Mouse (Mus musculus) lung, postnatal 0 days (tissue): ENCODE measurements around the gene Slc22a23. TPM values are rescaled to one million over a fixed set of nuclear protein-coding genes. Genes with fewer than 3 reads are reported as not detected.

ENCODE experiments used
- ATAC-seq: fragments of 200-750 bp; cut with Nextera tagmentation; 2 replicates; pipeline ENCODE4 v1.8.0; 2017; ENCODE audit warnings: moderate library complexity
- DNase-seq: peaks from one replicate; pipeline ENCODE4 v3.0.0-alpha.2; 2016; ENCODE audit warnings: low spot score
- H3K27ac ChIP-seq: fragments of 300-500 bp; sonication (generic); 2 replicates; pipeline ENCODE4 v1.5.1; 2014; ENCODE audit warnings: antibody characterized with exemption, mild to moderate bottlenecking, low read length, mixed read lengths
- H3K27me3 ChIP-seq: fragments of 300-500 bp; sonication (generic); replicated peaks from 2 replicates; pipeline ENCODE4 v1.6.1; 2014; ENCODE audit warnings: low read length, mixed read lengths; ENCODE audit not compliant: insufficient read depth
- H3K36me3 ChIP-seq: fragments of 300-500 bp; sonication (generic); 2 replicates; pipeline ENCODE4 v1.6.1; 2014; ENCODE audit warnings: low read length, mixed read lengths; ENCODE audit not compliant: insufficient read depth
- H3K4me1 ChIP-seq: fragments of 300-500 bp; sonication (generic); 2 replicates; pipeline ENCODE4 v1.6.1; 2014; ENCODE audit warnings: antibody characterized with exemption, low read depth, low read length, mixed read lengths; ENCODE audit not compliant: insufficient read depth
- H3K4me2 ChIP-seq: fragments of 300-500 bp; sonication (generic); replicated peaks from 2 replicates; pipeline ENCODE4 v1.6.1; 2014; ENCODE audit warnings: low read depth, mild to moderate bottlenecking, low read length, moderate library complexity, mixed read lengths
- H3K4me3 ChIP-seq: fragments of 300-500 bp; sonication (generic); 2 replicates; pipeline ENCODE4 v1.5.1; 2014; ENCODE audit warnings: low read depth, low read length
- H3K9ac ChIP-seq: fragments of 300-500 bp; sonication (generic); replicated peaks from 2 replicates; pipeline ENCODE4 v1.6.1; 2014; ENCODE audit warnings: low read depth, mild to moderate bottlenecking
- H3K9me3 ChIP-seq: fragments of 300-500 bp; sonication (generic); 2 replicates; pipeline ENCODE4 v1.6.1; 2016; ENCODE audit warnings: low read length, mixed read lengths
- CTCF ChIP-seq: IDR thresholded peaks from 2 replicates; pipeline ENCODE4 v1.5.1; 2016; ENCODE audit warnings: antibody characterized with exemption, mild to moderate bottlenecking
- EP300 ChIP-seq: IDR thresholded peaks from 2 replicates; pipeline ENCODE4 v1.6.1; 2016; ENCODE audit warnings: antibody characterized with exemption, mild to moderate bottlenecking, control low read depth
- WGBS: fragments of 180-500 bp; shearing (Covaris S2); extraction: QIAGEN DNeasy Blood & Tissue Kit; methylation state at CpG from one replicate; pipeline ENCODE4 v1.1.7; 2014; 5-methylcytosine and 5-hydroxymethylcytosine counted together
- polyA plus RNA-seq: library from polyadenylated mRNA; unstranded; fragments of >200 nt; fragmentation: Nextera tagmentation; extraction: Ambion mirVana; gene quantifications from 2 replicates; pipeline ENCODE4 v1.2.1, GENCODE M21; 2015

The Slc22a23 gene
- polyA plus RNA-seq, 1 experiment from 2014 or later, result 8.1 TPM

DNA sequence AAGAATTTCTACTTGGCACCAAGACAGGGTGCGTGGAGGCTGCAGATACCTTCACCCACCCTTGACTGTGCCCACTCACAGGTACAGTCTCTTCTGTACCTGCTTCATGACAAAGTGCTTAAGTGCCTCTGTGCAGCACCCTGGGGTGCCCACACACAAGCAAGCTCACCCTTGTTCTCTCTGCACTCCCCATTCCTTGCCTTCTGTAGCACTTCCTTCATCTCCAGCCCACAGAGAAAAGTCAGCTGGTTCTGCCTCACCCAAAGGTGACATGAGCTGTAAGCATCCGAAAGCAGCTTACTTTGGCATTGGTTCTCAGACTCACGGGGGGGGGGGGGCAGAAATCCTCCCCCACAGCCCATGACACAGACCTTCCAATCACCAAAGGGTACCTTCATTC is 130.1 kb downstream of the Slc22a23 start:
- DNase-seq (no peak), ATAC-seq (no peak)
- TF ChIP-seq CTCF (no peak), EP300 (no peak)
- 59% methylated on average over 3 of the region's 3 CpGs for WGBS
- Histone ChIP-seq H3K4me1 (no peaks in the 10 kb centered on the region; the same call in 1 of the 2 replicates), H3K27me3 (no peaks in the 10 kb centered on the region), H3K9ac (no peak overlapping the region), H3K36me3 (no peaks in the 10 kb centered on the region), H3K9me3 (no peaks in the 10 kb centered on the region), H3K27ac (no peak overlapping the region), H3K4me2 (no peak overlapping the region), H3K4me3 (no peak overlapping the region)

DNA sequence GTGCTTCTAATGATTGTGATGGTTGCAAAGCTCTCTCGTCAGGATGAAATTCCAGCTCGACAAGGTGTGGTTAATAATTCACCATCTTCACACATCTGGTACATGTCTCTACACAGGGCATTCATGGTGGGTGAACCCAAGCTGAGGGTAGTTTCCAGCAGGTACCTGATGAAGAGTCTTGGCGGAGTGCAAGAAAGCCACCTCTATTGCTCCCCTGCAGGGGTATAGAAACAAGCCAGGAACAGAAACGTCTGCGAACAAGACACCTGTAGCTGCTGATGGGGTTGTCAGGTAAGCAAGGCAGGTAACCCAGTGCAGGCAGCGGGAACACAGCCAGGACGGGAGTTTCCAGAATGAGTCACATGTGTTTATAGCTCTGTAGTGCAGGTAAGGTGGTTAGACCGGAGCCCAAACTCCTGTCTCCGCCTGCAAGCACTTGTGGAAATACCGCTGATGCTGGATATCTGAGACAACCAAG is 132.2 kb downstream of the Slc22a23 start:
- Histone ChIP-seq H3K4me1 (no peaks in the 10 kb centered on the region; the same call in 1 of the 2 replicates), H3K27ac (peak overlapping the region; percentile 9; the same call in 1 of the 2 replicates), H3K9me3 (no peaks in the 10 kb centered on the region), H3K4me3 (no peak overlapping the region), H3K9ac (no peak overlapping the region), H3K36me3 (no peaks in the 10 kb centered on the region), H3K4me2 (no peak overlapping the region), H3K27me3 (no peaks in the 10 kb centered on the region)
- DNase-seq (peak; percentile 93), ATAC-seq (peak; percentile 92)
- TF ChIP-seq CTCF, result no peak
- WGBS, result 46% methylated on average over 10 of the region's 10 CpGs

DNA sequence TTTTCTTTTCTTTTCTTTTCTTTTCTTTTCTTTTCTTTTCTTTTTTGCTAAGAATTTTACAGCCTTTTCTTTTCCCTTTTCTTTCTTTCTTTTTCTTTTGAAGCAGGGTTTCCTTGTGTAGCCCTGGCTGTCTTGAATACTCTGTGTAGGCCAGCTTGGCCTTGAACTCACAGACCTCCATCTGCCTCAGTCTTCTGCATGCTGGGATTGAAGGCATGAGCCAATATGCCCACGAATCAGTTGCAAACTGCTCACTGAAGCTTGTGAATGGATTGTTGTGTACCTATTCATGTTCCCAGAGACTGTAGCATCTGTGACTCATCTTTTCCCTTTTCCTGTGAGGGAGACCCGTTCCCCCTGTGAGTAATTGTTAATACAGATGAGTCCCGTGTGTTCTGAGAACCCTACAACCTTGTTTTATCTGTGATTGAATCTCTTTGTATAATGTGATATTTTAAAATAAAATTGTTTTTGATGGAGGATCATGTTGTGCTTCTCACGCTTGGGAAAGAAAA is 133.7 kb downstream of the Slc22a23 start:
- no peaks in the 10 kb centered on the region; the same call in 1 of the 2 replicates for H3K4me1 ChIP-seq
- no peaks in the 10 kb centered on the region for H3K27me3 ChIP-seq
- no peaks in the 10 kb centered on the region for H3K9me3 ChIP-seq
- H3K36me3 ChIP-seq, result no peaks in the 10 kb centered on the region
- no peak overlapping the region for H3K4me2 ChIP-seq
- WGBS, result 48% methylated on average over 4 of the region's 4 CpGs
- H3K4me3 ChIP-seq, result no peak overlapping the region
- DNase-seq (no peak), ATAC-seq (no peak)
- TF ChIP-seq EP300, result no peak
- TF ChIP-seq CTCF, result no peak
- H3K27ac ChIP-seq, result no peak overlapping the region
- no peak overlapping the region for H3K9ac ChIP-seq

DNA sequence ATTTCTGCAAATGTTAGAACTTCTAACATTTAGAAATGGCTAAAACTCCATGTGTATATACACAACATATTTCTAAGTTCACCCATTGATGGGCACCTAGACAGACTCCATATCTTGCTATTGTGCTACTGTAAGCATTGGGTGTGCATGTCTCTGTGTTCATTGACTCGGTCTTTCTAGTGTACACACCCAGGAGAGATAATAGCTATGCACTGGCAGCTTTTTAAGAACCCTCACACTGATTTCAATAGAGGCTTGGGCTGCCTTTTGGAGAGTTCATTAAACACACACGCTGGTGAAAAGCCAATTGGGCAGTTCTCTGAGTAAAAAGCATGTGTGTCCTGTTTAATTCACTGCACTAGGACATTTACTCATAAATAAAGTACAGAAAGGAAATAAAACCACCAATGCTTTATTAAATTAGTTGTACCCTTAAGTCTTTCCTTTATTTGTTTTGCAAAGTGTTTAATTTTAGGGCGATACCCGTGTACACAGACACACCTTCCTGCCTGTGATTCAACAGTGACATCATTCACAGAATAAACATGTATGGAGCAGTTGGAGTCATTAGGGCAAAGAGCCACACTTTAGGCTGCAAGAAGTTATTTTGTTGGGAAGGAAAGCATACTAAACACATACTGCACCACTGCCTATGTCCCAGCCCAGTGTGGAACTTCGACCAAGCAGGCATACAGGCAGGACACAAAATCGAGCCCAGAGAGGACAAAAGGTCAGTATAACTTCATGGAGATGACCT is 137.1 kb downstream of the Slc22a23 start:
- H3K9ac ChIP-seq, result no peak overlapping the region
- H3K4me3 ChIP-seq, result no peak overlapping the region
- 33% methylated on average over 6 of the region's 6 CpGs for WGBS
- peak; percentile 89 for TF ChIP-seq EP300
- no peak for TF ChIP-seq CTCF
- peak overlapping the region; percentile 10 for H3K27ac ChIP-seq
- no peaks in the 10 kb centered on the region for H3K9me3 ChIP-seq
- DNase-seq (peak; percentile 87), ATAC-seq (peak; percentile 75)
- H3K4me1 ChIP-seq, result no peaks in the 10 kb centered on the region; the same call in 1 of the 2 replicates
- no peaks in the 10 kb centered on the region for H3K27me3 ChIP-seq
- H3K36me3 ChIP-seq, result 0 out of 2 replicates have a peak, but pooled peaks cover 5% of the 10 kb centered on the region
- H3K4me2 ChIP-seq, result no peak overlapping the region

DNA sequence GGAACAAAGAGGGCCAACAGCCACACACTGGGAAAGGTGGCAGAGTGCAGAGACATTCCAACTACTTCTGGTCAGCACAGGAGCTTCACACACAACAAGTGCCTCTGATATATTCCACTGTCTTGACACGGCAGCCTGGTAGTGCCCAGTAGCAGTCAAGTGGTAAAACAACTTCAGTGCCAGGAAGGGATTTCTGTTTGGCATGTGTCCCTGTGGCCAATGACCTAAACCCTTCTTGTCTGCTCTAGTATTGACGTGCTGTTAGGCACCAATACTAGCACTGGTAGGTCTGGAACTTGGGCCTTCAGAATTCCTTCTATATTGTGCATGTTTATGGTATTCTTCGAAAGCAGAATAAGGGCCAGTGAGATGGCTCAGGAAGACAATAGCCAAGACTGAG is 139.8 kb downstream of the Slc22a23 start:
- ATAC-seq, result no peak

DNA sequence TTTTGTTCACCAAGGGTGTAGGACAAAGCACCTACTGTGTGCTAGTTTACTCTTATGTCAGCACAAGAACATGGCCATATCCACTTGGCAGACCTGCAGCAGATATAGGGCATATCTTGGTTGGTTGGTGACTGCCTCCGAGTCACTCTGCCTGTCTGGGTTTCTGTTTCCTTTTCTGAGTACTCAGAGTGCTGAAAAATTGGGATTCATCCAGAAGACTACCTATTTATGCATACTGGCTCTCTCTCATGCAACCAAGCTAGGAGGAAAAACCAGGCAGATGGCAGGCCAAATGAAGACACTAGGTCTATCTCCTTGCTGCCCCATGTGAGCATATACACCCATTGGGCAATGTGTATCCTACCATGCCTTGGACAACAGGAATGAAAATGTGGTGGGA is 149.3 kb downstream of the Slc22a23 start:
- H3K4me3 ChIP-seq, result no peak overlapping the region
- H3K27me3 ChIP-seq, result no peaks in the 10 kb centered on the region
- H3K9ac ChIP-seq, result no peak overlapping the region
- H3K27ac ChIP-seq, result no peak overlapping the region
- no peaks in the 10 kb centered on the region for H3K36me3 ChIP-seq
- H3K4me1 ChIP-seq, result no peaks in the 10 kb centered on the region
- no peak overlapping the region for H3K4me2 ChIP-seq
- no peaks in the 10 kb centered on the region for H3K9me3 ChIP-seq
- 56% methylated on average over 1 of the region's 1 CpGs for WGBS
- DNase-seq (no peak), ATAC-seq (no peak)
- TF ChIP-seq CTCF, result no peak
- no peak for TF ChIP-seq EP300

More for the DNA sequence above, 139.8 kb downstream of the Slc22a23 start:
- no peak overlapping the region for H3K4me3 ChIP-seq
- 70% methylated on average over 3 of the region's 3 CpGs for WGBS
- no peak overlapping the region for H3K4me2 ChIP-seq
- H3K27ac ChIP-seq, result no peak overlapping the region
- no peaks in the 10 kb centered on the region for H3K9me3 ChIP-seq
- no peaks in the 10 kb centered on the region for H3K27me3 ChIP-seq
- 0 out of 2 replicates have a peak, but pooled peaks cover 5% of the 10 kb centered on the region for H3K36me3 ChIP-seq
- TF ChIP-seq EP300 (no peak), CTCF (no peak)
- no peaks in the 10 kb centered on the region for H3K4me1 ChIP-seq
- H3K9ac ChIP-seq, result no peak overlapping the region
- no peak for DNase-seq
